Mouse (Mus musculus): ENCODE results near the gene Rab22a. TPM values are rescaled to one million over a fixed set of nuclear protein-coding genes. Genes with fewer than 3 reads are reported as not detected.

Rab22a gene
- total and polyA plus RNA-seq, 3 experiments = 5.9 to 16.9 (median 9.3) TPM

- H3K9ac ChIP-seq (ENCODE audit: insufficient read depth, low read depth) = no peak overlapping the region
- H3K79me2 ChIP-seq (replicated peaks; ENCODE audit: control insufficient read depth, extremely low read depth, insufficient read depth, poor library complexity, severe bottlenecking) = peaks cover 10% of the 10 kb centered on the region
- no peak for DNase-seq (ENCODE audit: extremely low read depth)
- H3K4me2 ChIP-seq (ENCODE audit: insufficient read depth, low read depth, poor library complexity, severe bottlenecking) = no peak overlapping the region
- H3K27ac ChIP-seq (ENCODE audit: insufficient read depth, low read depth) = no peak overlapping the region
- dilution Hi-C loops (cut with MboI; ENCODE audit: extremely low pct_ligation_motif_present, extremely low pct_unique_long_range_greater_than_20kb, low sequenced_read_pairs) (no loop called here), in situ Hi-C loops (cut with MboI; ENCODE audit: low pct_ligation_motif_present, low pct_unique_long_range_greater_than_20kb, low sequenced_read_pairs) (no loop called here)
- peaks cover 36 to 59% of the 10 kb centered on the region in 2 experiments for H3K36me3 ChIP-seq (replicated peaks in 1 of 2; ENCODE audit: control insufficient read depth in 1 of 2, insufficient read depth in 1 of 2, low read length in 1 of 2)
- TF ChIP-seq SIN3A (IDR thresholded peaks at IDR 0.05; ENCODE audit: low read length) = no peak
- no peak for TF ChIP-seq TCF12 (IDR thresholded peaks at IDR 0.05; ENCODE audit: low read depth, low read length)
- TF ChIP-seq GABPA (IDR thresholded peaks at IDR 0.05; ENCODE audit: insufficient replicate concordance, low read depth, low read length) = no peak
- H3K9me3 ChIP-seq (replicated peaks; ENCODE audit: low read length) = no peaks in the 10 kb centered on the region
- no peaks in the 10 kb centered on the region for H3K27me3 ChIP-seq (replicated peaks)
- peaks cover 7 to 25% of the 10 kb centered on the region in 2 experiments for H3K4me1 ChIP-seq (ENCODE audit: control insufficient read depth in 1 of 2, insufficient read depth in 2 of 2)
- H3K4me3 ChIP-seq (replicated peaks in 1 of 3; ENCODE audit: low read depth in 2 of 3, low read length in 2 of 3, poor library complexity in 1 of 3) = no peak overlapping the region
Observed at GRCm38 (mm10) chr2:173662255-173662950, 2.8 kb downstream of the Rab22a start.

GRCm38 (mm10) chr2:173664736-173665135 is 5.2 kb downstream of the Rab22a start:
- H3K27me3 ChIP-seq (replicated peaks) = no peaks in the 10 kb centered on the region
- H3K4me2 ChIP-seq (ENCODE audit: insufficient read depth, low read depth, poor library complexity, severe bottlenecking) = no peak overlapping the region
- H3K9ac ChIP-seq (ENCODE audit: insufficient read depth, low read depth) = no peak overlapping the region
- H3K79me2 ChIP-seq (replicated peaks; ENCODE audit: control insufficient read depth, extremely low read depth, insufficient read depth, poor library complexity, severe bottlenecking) = peaks cover 12% of the 10 kb centered on the region
- no peak overlapping the region for H3K27ac ChIP-seq (ENCODE audit: insufficient read depth, low read depth)
- in situ Hi-C loops (cut with MboI; ENCODE audit: low pct_ligation_motif_present, low pct_unique_long_range_greater_than_20kb, low sequenced_read_pairs) (no loop called here), dilution Hi-C loops (cut with MboI; ENCODE audit: extremely low pct_ligation_motif_present, extremely low pct_unique_long_range_greater_than_20kb, low sequenced_read_pairs) (no loop called here)
- peaks cover 38 to 78% of the 10 kb centered on the region in 2 experiments for H3K36me3 ChIP-seq (replicated peaks in 1 of 2; ENCODE audit: control insufficient read depth in 1 of 2, insufficient read depth in 1 of 2, low read length in 1 of 2)
- no peak overlapping the region for H3K4me3 ChIP-seq (replicated peaks in 1 of 3; ENCODE audit: low read depth in 2 of 3, low read length in 2 of 3, poor library complexity in 1 of 3)
- no peaks in the 10 kb centered on the region for H3K9me3 ChIP-seq (replicated peaks; ENCODE audit: low read length)
- DNase-seq (ENCODE audit: extremely low read depth) = no peak
- peaks cover 3 to 14% of the 10 kb centered on the region in 2 experiments; a peak in 3 of 4 replicates for H3K4me1 ChIP-seq (ENCODE audit: control insufficient read depth in 1 of 2, insufficient read depth in 2 of 2)
- TF ChIP-seq EP300 (IDR thresholded peaks at IDR 0.05; ENCODE audit: low read length) (no peak), MXI1 (IDR thresholded peaks at IDR 0.05; ENCODE audit: low read depth, low read length) (no peak), ZNF384 (IDR thresholded peaks at IDR 0.05; ENCODE audit: low read depth, low read length) (no peak), GABPA (IDR thresholded peaks at IDR 0.05; ENCODE audit: insufficient replicate concordance, low read depth, low read length) (no peak), ELF1 (IDR thresholded peaks at IDR 0.05; ENCODE audit: low read depth, low read length) (no peak), SIN3A (IDR thresholded peaks at IDR 0.05; ENCODE audit: low read length) (no peak), ZMIZ1 (IDR thresholded peaks at IDR 0.05; ENCODE audit: low read depth, low read length) (no peak), POLR2AphosphoS2 (IDR thresholded peaks at IDR 0.05; ENCODE audit: low read depth, low read length) (no peak), E2F4 (IDR thresholded peaks at IDR 0.05; ENCODE audit: insufficient replicate concordance, low read depth, low read length) (no peak), JUND (conservative IDR thresholded peaks at IDR 0.05; ENCODE audit: low read depth, low read length) (no peak), MEF2A (IDR thresholded peaks at IDR 0.05; ENCODE audit: borderline replicate concordance, low read depth, low read length) (no peak)

GRCm38 (mm10) chr2:173665271-173665670 is 5.7 kb downstream of the Rab22a start:
- dilution Hi-C loops (cut with MboI; ENCODE audit: extremely low pct_ligation_motif_present, extremely low pct_unique_long_range_greater_than_20kb, low sequenced_read_pairs) = no loop called here
- Histone ChIP-seq H3K27ac (ENCODE audit: insufficient read depth, low read depth) (no peak overlapping the region), H3K9me3 (replicated peaks; ENCODE audit: low read length) (no peaks in the 10 kb centered on the region), H3K9ac (ENCODE audit: insufficient read depth, low read depth) (no peak overlapping the region), H3K27me3 (replicated peaks) (no peaks in the 10 kb centered on the region), H3K4me2 (ENCODE audit: insufficient read depth, low read depth, poor library complexity, severe bottlenecking) (no peak overlapping the region), H3K36me3 (replicated peaks in 1 of 2; ENCODE audit: control insufficient read depth in 1 of 2, insufficient read depth in 1 of 2, low read length in 1 of 2) (peaks cover 39 to 83% of the 10 kb centered on the region in 2 experiments), H3K79me2 (replicated peaks; ENCODE audit: control insufficient read depth, extremely low read depth, insufficient read depth, poor library complexity, severe bottlenecking) (peaks cover 9% of the 10 kb centered on the region), H3K4me3 (replicated peaks in 1 of 3; ENCODE audit: low read depth in 2 of 3, low read length in 2 of 3, poor library complexity in 1 of 3) (no peak overlapping the region), H3K4me1 (ENCODE audit: control insufficient read depth in 1 of 2, insufficient read depth in 2 of 2) (peaks cover 3 to 14% of the 10 kb centered on the region in 2 experiments; a peak in 3 of 4 replicates)
- in situ Hi-C loops (cut with MboI; ENCODE audit: low pct_ligation_motif_present, low pct_unique_long_range_greater_than_20kb, low sequenced_read_pairs) = no loop called here
- no peak for TF ChIP-seq MAZ (IDR thresholded peaks at IDR 0.05; ENCODE audit: low read depth, low read length)
- no peak for TF ChIP-seq HCFC1 (IDR thresholded peaks at IDR 0.05; ENCODE audit: low read depth, low read length)
- no peak for TF ChIP-seq RAD21 (IDR thresholded peaks at IDR 0.05; ENCODE audit: low read depth, low read length)
- no peak for TF ChIP-seq USF2 (conservative IDR thresholded peaks at IDR 0.05; ENCODE audit: low read depth, low read length)
- no peak for TF ChIP-seq E2F4 (IDR thresholded peaks at IDR 0.05; ENCODE audit: insufficient replicate concordance, low read depth, low read length)
- TF ChIP-seq IRF4 (IDR thresholded peaks at IDR 0.05; ENCODE audit: low read depth, low read length) = no peak
- TF ChIP-seq BHLHE40 (IDR thresholded peaks at IDR 0.05; ENCODE audit: low read depth, low read length) = no peak
- DNase-seq (ENCODE audit: extremely low read depth) = no peak
